Comparison of ENCODE assay signal across 18 mouse cellular contexts in genomic region chr2:172751364-172751763, GRCm38 (mm10).
"Had no signal": no experiment of that assay in that cellular context is flagged by ENCODE, and none has a peak within 500 bp of the region (broad histone marks: within the 10 kb centered on the region; RNA-seq: fewer than 3 reads in every experiment).

No protein-coding gene starts in this region.

- H3K4me2 ChIP-seq: lung, embryonic 14.5 days; midbrain, embryonic 12.5 days; neural tube, embryonic 13.5 days; neural tube, embryonic 15.5 days had no signal

- H3K4me3 ChIP-seq: midbrain, embryonic 10.5 days; midbrain, embryonic 12.5 days; myocyte; neural tube, embryonic 13.5 days; neural tube, embryonic 15.5 days had no signal

- ATAC-seq: midbrain, embryonic 16.5 days had no signal

- DNase-seq: lung, adult 18-20 months; lung, embryonic 14.5 days; lung, postnatal 10 days; lung, postnatal 4 days; midbrain, embryonic 14.5 days; right cerebral cortex, adult 18-20 months; right cerebral cortex, postnatal 25 days; right cerebral cortex, postnatal 4 days; spleen, adult 18-20 months; thymus, adult 18-20 months; thymus, postnatal 14 days; thymus, postnatal 36 days had no signal

- H3K27ac ChIP-seq: midbrain, embryonic 10.5 days; midbrain, embryonic 12.5 days; neural tube, embryonic 13.5 days; neural tube, embryonic 15.5 days had no signal

- H3K9me3 ChIP-seq: midbrain, embryonic 10.5 days; midbrain, embryonic 12.5 days; neural tube, embryonic 13.5 days; neural tube, embryonic 15.5 days had no signal

- H3K36me3 ChIP-seq: midbrain, embryonic 10.5 days; midbrain, embryonic 12.5 days; neural tube, embryonic 13.5 days; neural tube, embryonic 15.5 days had no signal

- H3K9ac ChIP-seq: lung, embryonic 14.5 days; midbrain, embryonic 12.5 days; neural tube, embryonic 13.5 days; neural tube, embryonic 15.5 days had no signal
